Mouse (Mus musculus) lung, postnatal 0 days (tissue): ENCODE data around the gene Armh1.

ENCODE experiments used
- CTCF ChIP-seq: IDR thresholded peaks from 2 replicates; pipeline ENCODE4 v1.5.1; 2016; ENCODE audit warnings: antibody characterized with exemption, mild to moderate bottlenecking
- EP300 ChIP-seq: IDR thresholded peaks from 2 replicates; pipeline ENCODE4 v1.6.1; 2016; ENCODE audit warnings: antibody characterized with exemption, mild to moderate bottlenecking, control low read depth

DNA sequence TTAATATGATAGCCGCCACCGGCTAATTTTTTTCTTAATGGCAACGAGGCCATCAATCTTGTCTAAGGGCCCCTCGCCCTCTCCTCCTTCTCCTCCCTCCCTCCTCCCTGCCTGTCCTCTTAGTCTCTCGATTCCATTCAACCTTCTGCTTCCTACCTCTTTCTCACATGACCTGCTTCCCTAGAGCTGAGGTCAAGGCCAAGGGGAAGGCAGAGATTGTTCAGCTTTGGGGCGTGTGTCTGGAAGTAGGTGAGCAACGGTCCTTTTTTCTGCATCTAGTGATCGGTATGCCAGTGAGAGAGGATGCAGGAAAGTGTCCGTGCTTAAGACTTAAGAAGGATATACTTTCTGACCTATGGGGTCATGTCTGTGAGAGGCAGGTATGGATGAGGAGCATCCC, 45.9 kb upstream of the Armh1 start:
- no peak for TF ChIP-seq CTCF
- TF ChIP-seq EP300 = no peak
